Mouse (Mus musculus): Measurements from ENCODE around the gene Bcr.

DNA sequence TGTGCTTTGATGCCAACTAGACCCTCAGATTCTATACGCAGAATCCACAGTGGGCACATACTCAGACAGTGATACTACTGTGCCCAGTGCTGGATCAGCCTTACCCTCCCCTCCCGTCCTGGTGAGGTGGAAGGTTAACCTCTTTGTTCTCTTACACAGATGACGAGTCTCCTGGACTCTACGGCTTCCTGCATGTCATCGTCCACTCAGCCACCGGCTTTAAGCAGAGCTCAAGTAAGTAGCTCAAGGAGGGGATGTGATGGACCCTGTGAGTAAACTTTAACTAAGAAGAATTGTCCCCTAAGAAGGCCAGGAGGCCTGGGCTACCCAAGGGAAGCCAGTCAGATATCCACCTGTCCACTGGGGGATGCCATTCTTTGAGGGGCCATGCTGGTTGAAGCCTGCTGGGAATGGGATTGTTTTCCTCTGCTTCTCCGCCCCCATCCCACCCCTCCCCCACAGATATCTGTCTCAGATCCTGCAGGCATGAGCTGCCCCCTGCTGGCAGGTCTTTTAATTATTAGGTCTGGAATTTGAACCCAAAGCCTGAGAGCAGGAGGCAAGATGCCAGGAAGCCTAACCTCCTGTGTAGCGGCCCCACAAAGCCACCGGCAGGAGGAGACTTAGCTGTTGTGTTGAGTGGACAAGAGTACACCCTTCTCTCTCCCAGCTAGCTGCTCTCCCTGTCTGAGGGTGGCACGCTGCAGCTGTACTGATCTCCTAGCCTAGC, 99.9 kb downstream of the Bcr start:
- TF ChIP-seq CTCF (IDR thresholded peaks at IDR 0.05; ENCODE audit: low read depth) (peak; percentile 22; the same call in 1 of the 2 replicates), EP300 (optimal IDR thresholded peaks at IDR 0.05) (no peak)

Measured in stomach, postnatal 0 days (tissue).